Mouse (Mus musculus) embryo, embryonic 10.5 days (tissue): ENCODE measurements around the gene Galnt2.

Source experiments
- DNase-seq: peaks from one replicate; pipeline ENCODE4 v3.0.0-alpha.2; 2015; ENCODE audit warnings: low spot score

Galnt2 gene

GRCm38 (mm10) chr8:124273606-124274218 lies 42.5 kb downstream of the Galnt2 start:
- no peak for DNase-seq

GRCm38 (mm10) chr8:124274441-124275120 lies 43.4 kb downstream of the Galnt2 start:
- DNase-seq: no peak

- no peak for DNase-seq
These were observed 44.3 kb downstream of the Galnt2 start for GRCm38 (mm10) chr8:124275377-124276071.

GRCm38 (mm10) chr8:124277951-124278910 lies 47.0 kb downstream of the Galnt2 start:
- no peak for DNase-seq

- DNase-seq: no peak
These were observed 47.9 kb downstream of the Galnt2 start for GRCm38 (mm10) chr8:124278956-124279689.

- DNase-seq: no peak
These were observed 48.4 kb downstream of the Galnt2 start for GRCm38 (mm10) chr8:124279690-124279985.

GRCm38 (mm10) chr8:124281700-124282541 lies 50.7 kb downstream of the Galnt2 start:
- DNase-seq: no peak

GRCm38 (mm10) chr8:124282878-124283630 lies 51.9 kb downstream of the Galnt2 start:
- DNase-seq: no peak

- DNase-seq: no peak
These were observed 52.6 kb downstream of the Galnt2 start for GRCm38 (mm10) chr8:124283644-124284332.

- peak; percentile 85 for DNase-seq
These were observed 53.1 kb downstream of the Galnt2 start for GRCm38 (mm10) chr8:124284333-124284711.

- no peak for DNase-seq
These were observed 53.9 kb downstream of the Galnt2 start for GRCm38 (mm10) chr8:124284984-124285576.

- DNase-seq: peak; percentile 67
These were observed 55.4 kb downstream of the Galnt2 start for GRCm38 (mm10) chr8:124286461-124287124.

GRCm38 (mm10) chr8:124288215-124288864 lies 57.1 kb downstream of the Galnt2 start:
- no peak for DNase-seq

- no peak for DNase-seq
These were observed 58.4 kb downstream of the Galnt2 start for GRCm38 (mm10) chr8:124289481-124290050.

GRCm38 (mm10) chr8:124290911-124291691 lies 59.9 kb downstream of the Galnt2 start:
- DNase-seq: no peak

GRCm38 (mm10) chr8:124291693-124292092 lies 60.5 kb downstream of the Galnt2 start:
- DNase-seq: no peak

- DNase-seq: no peak
These were observed 61.8 kb downstream of the Galnt2 start for GRCm38 (mm10) chr8:124292965-124293364.
